Mouse (Mus musculus): ENCODE data around the gene Abhd11. TPM values are rescaled to one million over a fixed set of nuclear protein-coding genes. Genes with fewer than 3 reads are reported as not detected.

Gene Abhd11
- polyA plus RNA-seq, 1 experiment = not detected

- TF ChIP-seq POLR2A (IDR thresholded peaks at IDR 0.05; ENCODE audit: insufficient read depth, low read depth, low read length) (no peak), CTCF (IDR thresholded peaks at IDR 0.05; ENCODE audit: insufficient read depth, low read depth, low read length) (no peak)
- Histone ChIP-seq H3K4me3 (ENCODE audit: insufficient read depth, low read depth, low read length) (no peak overlapping the region), H3K27ac (ENCODE audit: insufficient read depth, low read depth, low read length) (no peak overlapping the region), H3K4me1 (ENCODE audit: control insufficient read depth, insufficient read depth, low read length) (peaks cover 6% of the 10 kb centered on the region)
- WGBS = 83% methylated on average over 8 of the region's 8 CpGs
Measured at GRCm38 (mm10) chr5:134970671-134971070, 38.3 kb upstream of the Abhd11 start.

DNA sequence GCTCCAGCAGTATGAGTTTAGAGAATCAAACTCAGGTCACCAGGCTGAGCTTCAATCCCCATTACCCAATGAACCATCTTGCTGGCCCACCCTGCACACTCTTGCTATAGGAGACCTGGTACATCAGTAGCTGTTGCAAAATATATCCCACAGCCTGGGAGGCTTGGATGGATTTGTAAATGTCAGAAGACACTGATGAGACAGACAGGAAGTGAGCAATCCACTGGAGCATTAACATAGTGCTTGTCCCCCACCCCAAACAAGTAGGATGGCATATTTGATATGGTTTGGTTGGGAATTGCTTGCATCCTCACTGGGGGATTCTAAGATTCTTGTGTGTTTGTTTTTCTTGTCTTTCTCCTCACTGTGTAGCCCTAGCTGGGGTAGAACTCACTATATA lies 35.9 kb upstream of the Abhd11 start:
- Histone ChIP-seq H3K4me3 (ENCODE audit: insufficient read depth, low read depth, low read length) (no peak overlapping the region), H3K27ac (ENCODE audit: insufficient read depth, low read depth, low read length) (no peak overlapping the region), H3K4me1 (ENCODE audit: control insufficient read depth, insufficient read depth, low read length) (no peaks in the 10 kb centered on the region)
- no peak for TF ChIP-seq POLR2A (IDR thresholded peaks at IDR 0.05; ENCODE audit: insufficient read depth, low read depth, low read length)
- TF ChIP-seq CTCF (IDR thresholded peaks at IDR 0.05; ENCODE audit: insufficient read depth, low read depth, low read length) = no peak

DNA sequence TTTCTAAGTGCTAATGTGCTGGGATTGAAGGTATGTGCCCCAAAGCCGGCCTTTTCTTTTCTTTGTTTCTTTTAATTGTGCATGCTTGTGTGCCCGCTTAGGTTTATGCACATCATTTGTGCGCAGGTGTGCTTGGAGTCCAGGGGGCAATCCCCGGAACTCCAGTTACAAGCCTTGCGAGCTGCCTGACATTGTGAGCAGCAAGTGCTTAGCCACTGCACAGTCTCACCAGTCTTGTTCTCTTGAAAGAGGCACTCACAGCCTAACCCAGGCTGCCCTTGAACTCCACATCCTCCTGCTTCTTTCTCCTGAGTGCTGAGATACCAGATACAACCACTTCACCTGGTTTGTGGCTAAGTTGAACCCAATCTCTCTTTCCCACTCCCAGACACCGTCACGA lies 35.4 kb upstream of the Abhd11 start:
- H3K4me1 ChIP-seq (ENCODE audit: control insufficient read depth, insufficient read depth, low read length) = no peaks in the 10 kb centered on the region
- WGBS = 89% methylated on average over 7 of the region's 7 CpGs
- TF ChIP-seq POLR2A (IDR thresholded peaks at IDR 0.05; ENCODE audit: insufficient read depth, low read depth, low read length) = no peak
- TF ChIP-seq CTCF (IDR thresholded peaks at IDR 0.05; ENCODE audit: insufficient read depth, low read depth, low read length) = no peak
- H3K4me3 ChIP-seq (ENCODE audit: insufficient read depth, low read depth, low read length) = no peak overlapping the region
- no peak overlapping the region for H3K27ac ChIP-seq (ENCODE audit: insufficient read depth, low read depth, low read length)

DNA sequence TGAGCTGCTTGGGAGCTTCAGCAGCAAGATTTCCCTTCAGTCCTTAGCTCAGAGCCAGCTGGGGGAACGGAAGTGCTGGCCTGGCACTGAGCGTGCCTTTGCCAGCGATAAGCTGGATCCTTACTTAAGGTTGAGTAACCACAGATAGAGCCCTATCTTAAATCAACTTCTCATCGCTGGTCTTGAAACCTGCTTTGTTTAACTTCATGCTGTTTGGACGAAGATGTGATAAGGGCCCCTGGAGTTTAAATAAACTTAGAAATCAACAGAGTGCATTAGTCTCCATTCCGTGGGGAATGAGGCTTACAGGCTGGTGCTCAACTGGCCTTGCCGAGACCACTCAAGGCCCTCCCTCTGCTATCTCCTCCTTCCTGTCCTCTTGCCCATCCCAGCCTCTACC lies 34.7 kb upstream of the Abhd11 start:
- WGBS = 58% methylated on average over 7 of the region's 7 CpGs
- no peak overlapping the region for H3K27ac ChIP-seq (ENCODE audit: insufficient read depth, low read depth, low read length)
- TF ChIP-seq POLR2A (IDR thresholded peaks at IDR 0.05; ENCODE audit: insufficient read depth, low read depth, low read length) = no peak
- no peak for TF ChIP-seq CTCF (IDR thresholded peaks at IDR 0.05; ENCODE audit: insufficient read depth, low read depth, low read length)

DNA sequence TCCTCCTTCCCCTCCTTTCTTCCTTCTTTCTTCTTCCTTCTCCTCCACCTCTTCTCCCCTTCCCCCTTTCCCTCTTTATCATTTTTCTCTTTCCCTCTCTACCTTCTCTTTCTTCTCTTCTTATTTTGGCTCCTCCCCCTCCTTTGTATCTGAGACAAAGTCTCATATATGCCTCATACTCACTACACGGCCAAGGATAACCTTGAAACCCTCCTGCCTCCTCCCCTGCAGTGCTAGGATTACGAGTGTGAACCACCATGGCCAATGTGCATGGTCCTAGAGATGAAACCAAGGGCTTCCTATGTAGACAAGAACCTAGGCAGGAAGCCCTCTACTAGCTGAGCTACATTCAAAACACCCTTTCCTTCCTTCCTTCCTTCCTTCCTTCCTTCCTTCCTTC lies 34.0 kb upstream of the Abhd11 start:
- WGBS = 55% methylated on average over 2 of the region's 2 CpGs
- TF ChIP-seq POLR2A (IDR thresholded peaks at IDR 0.05; ENCODE audit: insufficient read depth, low read depth, low read length) (no peak), CTCF (IDR thresholded peaks at IDR 0.05; ENCODE audit: insufficient read depth, low read depth, low read length) (no peak)
- Histone ChIP-seq H3K4me1 (ENCODE audit: control insufficient read depth, insufficient read depth, low read length) (no peaks in the 10 kb centered on the region), H3K27ac (ENCODE audit: insufficient read depth, low read depth, low read length) (no peak overlapping the region), H3K4me3 (ENCODE audit: insufficient read depth, low read depth, low read length) (no peak overlapping the region)

More for the DNA sequence above, 34.7 kb upstream of the Abhd11 start:
- H3K4me3 ChIP-seq (ENCODE audit: insufficient read depth, low read depth, low read length) = no peak overlapping the region
- no peaks in the 10 kb centered on the region for H3K4me1 ChIP-seq (ENCODE audit: control insufficient read depth, insufficient read depth, low read length)

- no peak overlapping the region for H3K27ac ChIP-seq (ENCODE audit: insufficient read depth, low read depth, low read length)
- H3K4me3 ChIP-seq (ENCODE audit: insufficient read depth, low read depth, low read length) = no peak overlapping the region
- TF ChIP-seq CTCF (IDR thresholded peaks at IDR 0.05; ENCODE audit: insufficient read depth, low read depth, low read length) = no peak
- no peak for TF ChIP-seq POLR2A (IDR thresholded peaks at IDR 0.05; ENCODE audit: insufficient read depth, low read depth, low read length)
- 89% methylated on average over 2 of the region's 2 CpGs for WGBS
- H3K4me1 ChIP-seq (ENCODE audit: control insufficient read depth, insufficient read depth, low read length) = no peaks in the 10 kb centered on the region
Measured at GRCm38 (mm10) chr5:134976164-134976563, 32.8 kb upstream of the Abhd11 start.

DNA sequence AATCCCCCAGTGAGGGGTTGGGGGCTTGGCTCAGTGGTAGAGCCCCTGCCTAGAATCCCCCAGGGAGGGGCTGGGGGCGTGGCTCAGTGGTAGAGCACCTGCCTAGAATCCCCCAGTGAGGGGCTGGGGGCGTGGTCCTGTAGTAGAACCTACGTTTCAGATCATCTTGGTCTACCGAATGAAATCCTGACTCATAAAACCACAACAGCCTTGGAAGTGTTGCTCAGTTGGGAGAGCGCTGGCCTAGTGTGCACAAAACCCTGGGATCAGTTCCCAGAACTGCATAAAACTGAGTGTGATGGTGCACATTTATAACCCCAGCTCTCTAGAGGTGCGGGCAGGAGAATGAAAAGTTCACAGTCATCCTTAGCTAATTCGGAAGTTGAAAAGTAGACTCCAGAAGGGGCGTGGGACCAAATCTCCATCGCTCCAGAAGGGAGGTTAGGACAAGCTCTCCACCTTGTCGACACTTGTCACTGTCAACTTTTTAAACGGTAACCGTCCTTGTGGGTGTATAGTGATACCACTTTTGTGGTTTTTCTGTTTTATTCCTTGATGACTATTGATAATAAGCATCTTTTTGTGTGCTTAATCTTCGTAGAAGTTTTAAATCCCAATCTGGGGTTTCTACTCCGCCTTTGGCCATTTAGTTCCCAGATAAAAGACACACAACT lies 32.2 kb upstream of the Abhd11 start:
- TF ChIP-seq POLR2A (IDR thresholded peaks at IDR 0.05; ENCODE audit: insufficient read depth, low read depth, low read length) (no peak), CTCF (IDR thresholded peaks at IDR 0.05; ENCODE audit: insufficient read depth, low read depth, low read length) (no peak)
- WGBS = 85% methylated on average over 14 of the region's 14 CpGs
- H3K4me3 ChIP-seq (ENCODE audit: insufficient read depth, low read depth, low read length) = no peak overlapping the region
- no peaks in the 10 kb centered on the region for H3K4me1 ChIP-seq (ENCODE audit: control insufficient read depth, insufficient read depth, low read length)
- no peak overlapping the region for H3K27ac ChIP-seq (ENCODE audit: insufficient read depth, low read depth, low read length)

DNA sequence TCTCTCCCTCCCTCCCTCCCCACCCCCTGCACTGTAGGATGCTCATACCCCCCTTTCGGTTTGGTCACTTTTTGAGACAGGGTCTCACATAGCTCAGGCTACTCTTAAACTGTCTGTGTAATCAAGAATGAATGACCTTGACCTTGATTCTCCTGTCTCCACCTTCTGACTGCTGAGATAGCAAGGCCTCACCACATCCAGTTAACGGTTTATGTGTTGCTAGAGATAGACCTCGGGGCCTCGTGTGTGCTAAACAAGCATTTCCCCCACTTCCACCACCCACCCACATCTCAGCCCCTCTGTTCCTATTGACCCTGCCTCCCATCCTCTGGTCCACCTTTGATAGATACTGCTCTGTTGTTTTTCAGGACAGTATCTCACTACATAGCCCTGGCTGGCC lies 31.1 kb upstream of the Abhd11 start:
- no peak for TF ChIP-seq CTCF (IDR thresholded peaks at IDR 0.05; ENCODE audit: insufficient read depth, low read depth, low read length)
- TF ChIP-seq POLR2A (IDR thresholded peaks at IDR 0.05; ENCODE audit: insufficient read depth, low read depth, low read length) = no peak
- H3K4me3 ChIP-seq (ENCODE audit: insufficient read depth, low read depth, low read length) = no peak overlapping the region
- H3K27ac ChIP-seq (ENCODE audit: insufficient read depth, low read depth, low read length) = no peak overlapping the region
- H3K4me1 ChIP-seq (ENCODE audit: control insufficient read depth, insufficient read depth, low read length) = no peaks in the 10 kb centered on the region
- 89% methylated on average over 4 of the region's 4 CpGs for WGBS

DNA sequence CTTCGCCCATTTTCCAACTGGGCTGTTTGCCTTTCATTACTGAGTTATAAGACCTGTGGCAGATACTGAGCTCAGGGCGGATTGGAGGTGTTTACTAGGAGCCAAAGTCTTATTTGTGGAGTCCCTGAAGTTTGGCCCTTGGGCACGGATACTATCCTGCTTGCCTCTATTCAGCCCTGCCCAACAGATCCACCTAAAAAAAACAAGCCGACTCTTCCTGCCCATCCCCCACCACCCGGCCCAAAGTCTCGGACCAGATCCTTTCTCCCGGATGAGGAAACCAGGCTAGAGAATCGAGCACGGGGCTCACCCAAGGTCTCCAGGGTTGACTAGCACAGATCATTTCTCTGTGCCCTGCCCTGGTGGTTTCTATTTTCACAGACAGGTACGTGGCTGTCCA lies 27.8 kb upstream of the Abhd11 start:
- H3K4me3 ChIP-seq (ENCODE audit: insufficient read depth, low read depth, low read length) = no peak overlapping the region
- WGBS = 77% methylated on average over 10 of the region's 10 CpGs
- H3K4me1 ChIP-seq (ENCODE audit: control insufficient read depth, insufficient read depth, low read length) = peaks cover 8% of the 10 kb centered on the region
- no peak for TF ChIP-seq POLR2A (IDR thresholded peaks at IDR 0.05; ENCODE audit: insufficient read depth, low read depth, low read length)
- no peak overlapping the region for H3K27ac ChIP-seq (ENCODE audit: insufficient read depth, low read depth, low read length)

GRCm38 (mm10) chr5:134983111-134983510 lies 25.8 kb upstream of the Abhd11 start:
- TF ChIP-seq CTCF (IDR thresholded peaks at IDR 0.05; ENCODE audit: insufficient read depth, low read depth, low read length) = no peak
- no peak for TF ChIP-seq POLR2A (IDR thresholded peaks at IDR 0.05; ENCODE audit: insufficient read depth, low read depth, low read length)
- Histone ChIP-seq H3K27ac (ENCODE audit: insufficient read depth, low read depth, low read length) (no peak overlapping the region), H3K4me1 (ENCODE audit: control insufficient read depth, insufficient read depth, low read length) (peaks cover 17% of the 10 kb centered on the region), H3K4me3 (ENCODE audit: insufficient read depth, low read depth, low read length) (no peak overlapping the region)
- 83% methylated on average over 1 of the region's 1 CpGs for WGBS

All from olfactory bulb, adult 2 months (tissue).